Mouse (Mus musculus) heart, adult 18-20 months (tissue): ENCODE data around the gene Ddx1. TPM values are rescaled to one million over a fixed set of nuclear protein-coding genes. Genes with fewer than 3 reads are reported as not detected.

Experiments used
- DNase-seq, 2 experiments: peaks; one replicate each; pipeline ENCODE4 v3.0.0; 2021 to 2022; ENCODE audit warnings: mixed read lengths in 1 of 2
- long read RNA-seq, 2 experiments: library from polyadenylated mRNA; stranded (forward); transcript quantifications; one replicate each; pipeline ENCODE4 v2.0.0; 2021
- total RNA-seq, 2 experiments: library from RNA; stranded (reverse); gene quantifications; 2 replicates each; pipeline ENCODE4 v1.2.3; 2021

Gene Ddx1
- total RNA-seq = 10 to 100 TPM; 85.6 to 94.4 TPM
- long read RNA-seq, experiment 1, full-length matches to known transcripts = 84 of 91 reads
- long read RNA-seq, experiment 1, partial matches to known transcripts = 6 of 91 reads
- long read RNA-seq, experiment 1, other reads (novel, unspliced or antisense) = 1 of 91 reads
- long read RNA-seq, experiment 2, full-length matches to known transcripts = 45 of 53 reads
- long read RNA-seq, experiment 2, partial matches to known transcripts = 7 of 53 reads
- long read RNA-seq, experiment 2, other reads (novel, unspliced or antisense) = 1 of 53 reads

DNA sequence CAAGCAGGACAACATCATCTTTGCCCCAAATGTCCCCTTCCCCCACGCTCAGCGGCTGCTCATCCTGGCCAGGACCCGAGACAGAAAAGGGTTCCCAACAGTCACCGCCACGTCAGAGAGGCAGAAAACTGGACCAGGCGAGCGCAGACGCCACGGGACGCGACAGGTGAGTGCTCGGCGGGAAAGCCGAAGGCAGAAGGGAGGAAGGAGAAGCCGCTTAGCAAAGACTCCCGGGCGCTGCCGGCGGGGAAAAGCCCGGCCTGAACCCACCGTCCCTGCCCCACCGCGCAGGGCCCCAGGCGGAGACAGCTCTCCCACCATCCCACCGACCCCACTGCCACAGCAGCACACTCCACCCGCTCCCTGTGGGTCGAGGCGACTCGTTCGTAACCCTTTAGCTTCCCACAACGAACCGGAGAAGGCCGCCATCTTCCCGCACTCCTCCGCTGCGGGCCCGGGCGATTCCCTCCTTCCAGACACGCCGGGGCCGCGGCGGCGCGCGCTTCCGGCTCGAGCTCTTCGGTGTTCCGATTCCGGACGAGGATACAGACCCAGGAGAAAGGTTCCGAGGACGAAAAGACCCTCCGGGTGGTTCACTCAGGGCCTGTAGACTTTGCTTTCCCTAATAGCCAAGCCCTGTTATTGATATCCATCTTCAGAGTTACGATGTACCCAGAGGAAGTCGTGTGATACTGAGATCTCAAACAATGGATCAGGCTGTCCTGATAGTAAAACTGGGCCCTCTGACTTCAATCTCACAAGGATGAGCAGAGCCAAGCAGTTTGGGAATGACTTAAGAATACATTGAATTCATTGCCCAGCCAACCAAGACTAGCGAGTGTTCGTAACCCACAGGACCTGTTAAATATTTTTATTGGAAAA, at the start of gene Ddx1:
TSS of gene Ddx1 (minus strand) at position 523 of the 882 bp plus-strand sequence.
- peak; percentile 74 to 89 for DNase-seq

- DNase-seq = no peak
Observed at GRCm38 (mm10) chr12:13293421-13293881, 44.4 kb upstream of the Ddx1 start.

DNA sequence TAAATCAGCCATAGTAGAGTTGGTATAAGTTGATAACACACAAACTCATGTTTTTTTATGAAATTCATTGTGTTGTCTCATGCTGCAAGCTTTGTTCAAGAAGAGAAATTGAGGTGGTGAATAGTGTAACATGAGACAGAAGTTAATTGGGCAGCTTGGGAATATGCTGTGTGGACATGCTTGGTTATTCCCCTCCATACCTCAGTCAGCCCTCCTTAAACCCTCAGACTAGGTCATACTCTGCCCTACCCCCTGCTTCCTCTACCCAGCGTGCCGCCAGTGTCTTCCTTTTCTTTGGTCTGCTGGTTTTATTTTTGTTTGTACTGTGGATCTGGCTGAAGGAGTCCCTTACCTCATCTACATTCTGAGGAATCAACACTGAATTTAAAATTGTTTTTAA, 42.4 kb upstream of the Ddx1 start:
- no peak for DNase-seq

DNA sequence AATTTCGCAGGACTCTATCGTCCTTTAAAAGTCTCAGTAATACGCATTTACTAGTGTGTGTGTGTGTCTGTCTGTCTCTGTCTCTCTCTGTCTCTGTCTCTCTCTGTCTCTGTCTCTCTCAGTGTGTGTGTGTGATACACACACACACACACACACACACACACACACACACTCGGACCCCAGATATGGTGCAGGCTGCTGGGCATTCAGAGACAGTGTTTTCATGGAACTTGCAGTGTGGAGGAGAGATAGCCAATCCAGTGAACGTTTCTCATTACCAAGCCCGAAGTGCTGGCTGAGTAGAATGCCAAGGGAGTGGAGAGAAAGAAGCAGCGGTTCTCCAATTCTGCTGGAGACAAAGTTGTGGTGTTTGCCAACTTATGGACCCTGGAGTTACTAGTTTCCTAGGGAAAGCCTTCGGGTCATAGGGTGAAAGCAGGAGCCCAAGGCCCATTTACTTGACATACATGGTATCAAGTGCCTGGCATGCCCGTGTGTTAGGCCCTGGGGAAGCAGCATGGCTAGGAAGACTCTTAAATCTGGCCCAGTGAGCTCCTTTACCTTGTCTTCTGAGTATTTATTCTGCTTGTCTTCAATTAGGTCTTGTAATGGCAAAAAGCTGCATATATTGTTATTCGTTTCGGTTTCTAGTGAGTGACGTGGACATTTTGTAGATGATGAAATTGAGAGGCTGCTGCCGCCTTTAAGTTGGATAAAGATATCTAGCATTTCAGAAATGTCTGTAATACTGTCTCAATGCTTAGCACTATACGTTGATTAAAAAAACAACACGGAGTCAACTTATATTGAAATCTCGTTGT, 20.8 kb upstream of the Ddx1 start:
- peak in 1 of 2 experiments; percentile 5 for DNase-seq

- DNase-seq = peak; percentile 89 to 94
Observed at GRCm38 (mm10) chr12:13268826-13269449, 19.9 kb upstream of the Ddx1 start, which contains the start of gene Nbas. Gene Nbas (plus strand): TSS chr12:13269133.

DNA sequence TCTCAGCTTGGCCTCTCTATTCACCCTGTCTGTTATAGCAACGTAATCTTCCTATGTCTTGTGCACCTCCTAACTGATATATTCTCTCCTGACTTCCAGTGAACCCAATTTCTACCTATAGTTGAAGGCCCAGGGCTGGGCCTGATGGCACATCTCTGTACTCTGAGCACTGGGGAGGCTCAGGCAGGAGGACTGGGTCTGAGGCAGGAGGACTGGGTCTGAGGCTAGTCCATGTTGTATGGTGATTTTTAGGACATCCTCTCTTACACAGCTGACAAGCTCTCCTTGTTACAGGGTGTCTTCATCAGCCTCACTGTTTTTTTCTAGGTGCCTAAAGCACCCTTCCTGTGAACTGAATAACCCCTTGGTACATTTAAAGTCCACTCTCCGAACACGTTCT, 19.4 kb upstream of the Ddx1 start:
- no peak for DNase-seq

GRCm38 (mm10) chr12:13255701-13256100, 6.7 kb upstream of the Ddx1 start:
- no peak for DNase-seq

- peak; percentile 18 to 39 for DNase-seq
Observed at GRCm38 (mm10) chr12:13255068-13255467, 6.1 kb upstream of the Ddx1 start.

DNA sequence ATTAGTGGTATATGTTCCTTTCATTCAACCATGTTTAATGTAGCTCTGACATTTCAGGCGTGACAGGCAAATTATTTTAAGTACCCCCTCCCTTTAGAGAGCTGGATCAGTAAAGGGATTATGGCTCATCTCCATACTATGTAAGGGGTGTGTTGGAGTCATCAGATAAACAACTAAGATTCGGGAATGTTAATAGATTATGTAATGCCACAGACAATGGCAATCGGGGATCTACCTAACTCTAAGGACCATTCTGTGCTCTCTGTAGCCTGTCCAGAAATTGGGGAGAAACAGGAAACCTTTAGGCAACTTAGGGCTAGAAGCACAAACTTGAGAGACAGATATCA, 533 bp upstream of the Ddx1 start:
- no peak for DNase-seq

GRCm38 (mm10) chr12:13242453-13242852, 6.6 kb downstream of the Ddx1 start:
- no peak for DNase-seq

DNA sequence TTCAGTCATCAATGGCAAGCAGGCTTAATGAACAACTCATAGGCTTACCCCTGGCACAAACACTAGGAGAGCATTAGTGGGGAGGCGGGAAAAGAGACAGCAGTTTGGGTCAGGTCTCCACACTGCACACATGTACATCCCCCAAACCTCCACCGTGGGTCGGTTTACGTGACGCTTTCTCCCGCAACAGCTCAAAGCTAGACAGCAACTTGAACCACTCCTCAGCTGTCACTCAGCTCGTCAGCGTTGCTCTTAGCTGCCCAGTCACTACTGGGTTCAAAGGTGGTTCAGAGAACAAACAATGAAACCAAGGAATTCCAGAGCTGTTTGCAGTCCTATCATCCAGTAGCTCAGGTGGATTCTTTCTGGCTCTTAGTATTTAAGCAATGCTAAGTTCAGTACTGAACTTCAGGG, 30.9 kb downstream of the Ddx1 start:
- no peak for DNase-seq

DNA sequence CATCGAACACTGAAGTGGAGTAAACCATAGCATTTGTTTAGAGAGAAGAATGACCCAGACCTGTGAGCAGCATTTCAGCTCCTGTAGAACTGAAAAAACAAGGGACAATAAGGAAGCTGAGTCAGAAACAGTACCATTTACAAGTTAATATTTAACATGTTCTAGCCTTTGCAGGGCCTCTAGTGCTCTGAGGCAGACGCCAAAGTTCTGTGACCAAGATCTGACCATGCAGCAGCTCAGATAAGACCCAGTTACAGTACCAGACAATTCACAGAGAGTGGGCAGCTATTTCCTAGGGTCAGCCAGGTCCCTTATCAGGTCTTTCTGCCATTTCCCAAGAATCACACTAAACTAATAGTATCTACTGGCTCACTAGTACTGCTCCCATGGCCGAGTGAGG, 31.4 kb downstream of the Ddx1 start:
- no peak for DNase-seq

DNA sequence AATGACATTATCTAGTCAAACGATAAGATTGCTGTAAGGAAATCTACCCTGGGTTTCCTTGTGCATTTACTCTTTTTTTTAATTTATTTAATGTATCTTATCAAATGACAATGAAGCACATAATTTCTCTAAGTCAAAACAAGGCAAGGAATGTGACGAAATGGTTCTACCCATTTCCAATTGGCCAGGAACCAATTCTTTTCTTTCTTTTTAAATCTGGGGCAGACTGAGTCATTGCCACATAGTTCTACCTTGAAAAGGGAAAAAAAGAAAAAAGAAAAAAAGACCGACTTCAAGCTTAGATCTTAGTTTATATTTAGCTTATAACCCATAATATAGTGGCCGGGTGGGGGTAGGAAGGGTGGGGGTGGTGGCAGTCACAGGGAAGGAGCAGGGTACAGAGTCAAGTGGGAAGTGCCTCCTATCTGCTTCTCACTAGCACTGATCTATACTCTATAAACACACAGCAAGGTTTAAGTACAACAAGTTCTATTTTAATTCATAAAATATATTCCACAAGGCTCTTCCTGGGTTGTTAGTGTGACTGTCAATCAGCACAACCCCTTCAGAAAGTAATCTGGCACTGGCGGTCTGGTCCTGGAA, 32.4 kb downstream of the Ddx1 start:
- no peak for DNase-seq

- peak; percentile 84 to 92 for DNase-seq
Observed at GRCm38 (mm10) chr12:13214345-13215278, 34.4 kb downstream of the Ddx1 start.

DNA sequence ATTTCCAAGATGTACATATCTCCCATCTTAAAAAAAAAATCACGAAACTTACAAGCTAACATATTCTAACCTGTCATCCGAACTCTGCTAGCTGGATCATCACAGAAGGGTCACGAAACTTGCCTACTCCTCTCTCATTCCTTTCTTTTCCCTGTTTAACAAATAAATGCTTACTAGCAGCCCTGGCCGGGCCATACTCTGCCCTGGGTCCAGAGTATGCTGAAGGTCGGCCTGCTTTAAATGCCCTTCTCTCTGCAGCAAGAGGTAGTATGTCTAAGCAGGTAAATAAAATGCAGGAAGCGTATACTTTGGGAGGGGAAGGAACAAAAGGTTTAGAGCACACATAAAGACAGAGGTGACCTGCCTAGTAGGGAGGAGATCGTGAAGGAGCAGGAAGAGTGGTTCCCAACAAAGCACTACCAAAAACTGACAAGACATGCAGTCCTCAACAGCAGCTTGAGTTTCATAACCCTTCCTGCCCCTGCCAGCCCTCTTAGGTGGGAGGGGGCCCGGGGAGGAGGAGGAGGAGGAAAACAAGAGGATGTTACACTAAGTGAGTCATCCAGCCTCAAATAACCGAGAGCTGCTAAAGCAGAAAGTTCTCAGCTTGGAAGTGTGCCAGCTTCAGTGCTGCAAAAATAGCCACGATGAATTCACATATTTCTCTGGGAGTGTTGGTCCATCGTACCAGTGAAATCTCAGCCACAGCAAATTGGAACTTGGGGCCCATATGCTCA, 37.1 kb downstream of the Ddx1 start:
- DNase-seq = peak; percentile 77 to 81

DNA sequence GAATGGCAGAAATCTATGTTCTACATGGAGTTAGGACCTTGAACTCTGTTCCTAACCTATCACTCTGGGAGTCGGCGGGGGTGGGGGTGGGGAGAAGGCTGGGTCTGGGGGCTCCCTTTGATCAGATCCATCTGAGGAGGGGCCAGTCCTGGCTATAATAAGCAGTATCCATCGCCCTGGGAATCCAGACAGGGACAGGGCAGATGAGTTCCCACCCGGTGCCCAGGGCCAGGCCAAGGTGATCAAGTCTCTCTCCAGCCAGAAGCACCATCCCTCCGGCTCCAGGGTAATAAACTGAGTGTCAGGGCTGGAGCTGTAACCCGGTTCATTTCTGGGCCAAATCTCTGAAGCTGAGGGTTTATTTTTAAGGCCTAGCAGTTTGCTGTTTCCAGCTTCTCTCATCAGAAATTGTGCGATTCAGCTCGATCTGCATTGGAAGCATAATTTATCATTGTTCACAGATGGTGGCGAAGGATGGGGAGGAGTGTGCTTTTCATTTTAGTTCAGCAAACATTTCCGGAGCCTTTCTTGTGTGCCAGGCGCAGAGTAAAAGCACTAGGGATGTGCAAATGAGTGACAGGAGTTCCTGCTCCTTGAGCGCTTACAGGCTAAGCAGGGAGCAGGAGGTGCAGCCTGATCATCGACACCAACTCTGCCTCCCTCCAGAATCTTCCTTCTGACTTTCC, 39.2 kb downstream of the Ddx1 start:
- no peak for DNase-seq

DNA sequence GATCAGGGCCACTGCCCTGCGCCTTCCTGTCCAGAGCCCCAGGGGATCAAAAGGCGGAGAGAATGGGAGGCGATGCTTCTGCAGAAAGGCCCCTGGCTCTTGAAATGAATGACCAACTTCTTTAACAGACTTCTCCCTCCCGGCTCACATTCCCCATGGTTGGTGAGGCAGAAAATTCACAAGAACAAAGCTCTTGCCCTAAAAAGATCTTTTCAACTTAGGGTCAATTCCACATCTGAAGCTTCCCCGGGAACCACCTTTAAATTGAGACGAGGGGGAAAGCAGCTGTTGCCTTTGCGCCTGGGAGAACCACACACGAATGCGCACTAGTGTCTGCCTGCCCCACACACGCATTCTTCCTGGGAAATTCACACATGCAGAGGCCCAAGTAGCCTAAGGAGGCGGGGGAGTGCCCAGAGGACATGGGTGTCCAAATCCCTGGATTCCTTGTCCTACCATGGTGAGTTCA, 40.0 kb downstream of the Ddx1 start:
- DNase-seq = no peak

GRCm38 (mm10) chr12:13208517-13208916, 40.5 kb downstream of the Ddx1 start:
- no peak for DNase-seq

DNA sequence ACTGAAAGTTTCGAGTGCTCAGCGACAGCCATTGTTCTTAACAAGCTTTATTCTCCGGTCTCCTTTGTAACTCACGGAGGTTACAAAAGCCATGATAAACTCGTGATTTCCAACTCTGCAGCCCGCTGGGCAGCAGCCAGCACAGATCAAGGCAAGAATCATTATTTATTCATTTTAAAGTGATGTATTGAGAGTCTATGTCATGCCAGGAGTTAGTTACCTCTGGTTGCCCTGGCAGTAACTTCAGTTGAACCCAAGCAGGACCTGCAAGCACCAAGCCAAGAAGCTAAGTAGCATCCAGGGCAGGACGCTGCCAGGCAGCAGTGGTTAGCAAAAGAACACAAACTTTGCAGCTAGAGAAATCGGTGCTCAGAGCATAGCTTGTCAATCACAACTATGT, 41.9 kb downstream of the Ddx1 start:
- no peak for DNase-seq
